Mouse (Mus musculus) T-helper 17 cell (primary cell): ENCODE measurements around the gene Vmn1r79.
"Not testable (repeated sequence)": the region's sequence is repeated elsewhere in the genome, so short reads cannot be mapped to it uniquely, and the experiment has no call there.

Source experiments
- in situ Hi-C, 2 experiments: fragments of 300-600 bp; cut with MboI, MseI; formaldehyde crosslinking; loops; 1 replicate in 1 of 2; 2 replicates in 1 of 2; pipeline ENCODE4 v1.15.1; 2025; ENCODE audit warnings: high pct_unique_total_duplicates in 2 of 2

The Vmn1r79 gene

DNA sequence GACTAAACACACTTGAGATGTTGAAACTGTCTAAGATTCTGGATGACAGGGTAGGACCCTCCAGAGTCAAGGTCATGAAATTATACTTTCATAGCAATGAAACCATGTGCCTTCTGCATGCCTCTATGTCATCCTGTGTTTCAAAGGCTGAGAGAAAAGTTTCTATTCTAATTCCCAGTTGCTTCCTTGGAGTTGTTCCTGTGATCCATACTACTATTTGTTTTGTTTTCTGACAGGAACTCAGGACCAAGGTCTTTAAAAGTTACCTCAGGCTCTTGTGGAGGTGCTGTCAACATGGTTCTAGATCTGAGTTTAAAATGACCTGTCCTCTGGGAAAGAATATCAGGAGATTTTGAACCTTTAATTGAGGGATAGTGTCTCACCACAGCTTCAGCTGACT is at the start of gene Vmn1r79:
Gene Vmn1r79, plus strand, starts transcription at position 301 of the 400 bp plus-strand sequence.
- in situ Hi-C loops: not testable (repeated sequence)

DNA sequence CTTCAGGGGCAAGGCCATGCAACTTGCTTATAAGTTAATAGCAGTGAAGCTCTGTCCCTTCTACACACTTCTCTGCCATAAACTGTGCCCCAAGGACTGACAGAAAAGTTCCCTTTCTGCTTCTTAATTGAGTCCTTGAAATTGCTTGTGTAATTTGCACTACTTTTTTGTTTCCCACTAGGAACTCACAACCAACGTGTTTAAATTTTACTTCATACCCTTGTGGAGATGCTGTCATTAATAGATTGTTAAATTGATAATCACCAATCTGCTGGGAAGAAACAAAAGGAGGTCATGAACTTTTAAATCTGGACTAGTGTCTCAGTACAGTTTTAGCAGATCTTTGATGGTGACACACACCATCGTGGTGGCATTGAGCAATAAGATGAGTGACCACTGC is 21.1 kb upstream of the Vmn1r79 start, which contains the start of gene Vmn1r78:
Gene Vmn1r78, plus strand, starts transcription at position 301 of the 400 bp plus-strand sequence.
- in situ Hi-C loops: loop anchor here in 1 of 2 experiments (25.0 kb wide), 1 partner anchor 113 kb away; the partner anchor contains the start of gene Vmn1r77

DNA sequence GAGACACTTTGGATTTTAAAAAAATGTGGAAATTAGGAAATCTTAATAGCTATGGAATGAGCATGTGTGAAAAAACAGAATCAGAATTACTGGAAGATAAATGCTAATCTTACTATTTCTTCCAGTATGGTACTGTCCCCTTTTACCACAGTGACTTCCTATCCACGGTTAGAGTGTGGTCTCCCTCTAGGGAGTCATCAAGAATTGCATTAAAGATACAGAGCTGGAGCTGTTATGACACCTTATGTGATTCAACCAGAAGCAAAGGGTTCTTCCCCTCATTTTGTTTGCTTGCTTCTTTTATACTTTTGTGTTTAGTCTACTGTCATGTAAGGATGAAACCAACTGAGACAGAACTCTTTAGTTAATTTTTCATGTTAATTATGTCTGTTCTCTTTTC is 14.6 kb upstream of the Vmn1r79 start:
- in situ Hi-C loops: not testable (repeated sequence)

DNA sequence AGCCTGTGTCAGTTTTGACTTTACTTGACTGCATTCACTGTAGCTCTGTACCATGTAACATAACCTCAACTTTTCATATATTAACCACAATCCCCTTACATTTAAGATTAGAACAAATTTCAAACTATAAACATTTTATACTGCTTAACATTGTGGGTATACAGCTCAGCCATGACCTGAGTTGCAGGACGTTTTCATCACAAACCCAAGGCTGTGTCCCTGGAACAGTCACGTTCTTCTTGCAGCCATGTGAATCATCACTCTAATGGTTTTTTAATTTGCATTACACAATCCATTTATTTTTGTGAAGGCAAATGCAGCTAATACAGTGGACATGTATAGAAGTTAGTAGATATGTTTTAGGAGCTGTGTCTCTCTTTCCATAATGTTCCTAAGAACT is 1.8 kb downstream of the Vmn1r79 start:
- in situ Hi-C loops: not testable (repeated sequence)

DNA sequence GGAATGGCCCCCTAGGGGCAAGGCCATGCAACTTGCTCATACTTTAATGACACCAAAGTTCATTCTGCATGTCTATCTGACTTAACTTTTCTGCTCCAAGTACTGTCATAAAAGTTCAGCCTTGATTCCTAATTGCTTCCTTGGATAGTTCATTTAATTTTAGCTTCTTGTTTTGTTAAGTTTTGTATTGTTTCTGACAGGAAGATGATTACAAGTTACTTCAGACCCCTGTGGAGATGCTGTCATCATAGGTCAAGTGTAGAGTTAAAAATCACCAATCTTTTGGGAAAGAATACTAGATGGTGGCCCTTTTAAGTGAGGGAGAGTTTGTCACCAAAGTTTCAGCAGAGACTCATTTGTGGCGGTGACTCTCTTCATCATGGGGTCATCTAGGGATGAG is 17.9 kb downstream of the Vmn1r79 start, which contains the start of gene Vmn1r80:
Gene Vmn1r80, plus strand, starts transcription at position 301 of the 400 bp plus-strand sequence.
- in situ Hi-C loops: no loop called here

DNA sequence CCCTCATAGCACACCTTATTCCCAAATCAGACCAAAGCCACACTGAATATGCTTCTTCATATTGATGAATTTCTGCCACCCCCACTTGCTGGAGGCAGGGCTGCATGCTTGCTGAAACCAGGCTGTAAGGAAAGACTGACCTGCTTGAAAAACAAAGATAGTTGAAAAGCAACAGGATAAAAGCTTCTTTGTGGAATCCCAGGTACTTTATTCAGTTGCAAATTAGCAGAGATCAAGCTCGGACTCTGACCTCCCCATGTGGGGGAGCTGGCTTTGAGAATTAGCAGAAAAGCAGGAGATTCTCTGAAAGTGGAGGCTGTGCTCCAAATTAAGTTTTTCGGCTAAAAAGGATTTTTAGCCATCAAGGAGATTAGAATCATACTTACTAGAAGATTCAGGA is 33.1 kb downstream of the Vmn1r79 start:
- in situ Hi-C loops: no loop called here
